Mouse (Mus musculus): ENCODE measurements around the gene 1700012B09Rik. TPM values are rescaled to one million over a fixed set of nuclear protein-coding genes. Genes with fewer than 3 reads are reported as not detected.
A peak's percentile ranks its signal among the peaks of the same experiment; 100 is the strongest.

Gene 1700012B09Rik
- total and polyA plus RNA-seq, 2 experiments, result not detected

DNA sequence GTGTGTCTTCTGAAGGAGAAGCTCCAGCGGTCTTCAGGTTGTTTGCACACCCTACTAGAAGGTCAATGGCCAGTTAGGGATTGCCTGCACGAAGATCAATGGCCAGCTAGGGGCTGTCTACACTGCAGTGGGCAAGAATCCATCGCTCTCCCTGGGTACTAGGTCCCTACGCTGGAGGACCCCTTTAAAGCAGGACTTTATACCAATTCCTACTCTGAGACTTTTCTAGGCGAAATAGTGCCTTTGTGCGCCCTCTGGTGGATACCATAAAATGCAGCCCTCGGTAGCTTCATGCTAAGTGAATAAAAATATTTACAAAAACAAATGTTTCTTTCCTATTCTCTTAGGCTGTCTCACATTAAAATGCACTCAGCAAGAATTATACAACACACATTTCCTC, 6.1 kb downstream of the 1700012B09Rik start:
- Histone ChIP-seq H3K4me1 (ENCODE audit: control insufficient read depth, insufficient read depth, low read length) (no peaks in the 10 kb centered on the region), H3K4me3 (ENCODE audit: insufficient read depth, low read depth, low read length) (no peak overlapping the region), H3K9ac (ENCODE audit: low read depth, low read length) (no peak overlapping the region), H3K27me3 (ENCODE audit: control insufficient read depth, insufficient read depth, low read length) (no peaks in the 10 kb centered on the region; the same call in 1 of the 2 replicates), H3K27ac (replicated peaks; ENCODE audit: insufficient read depth, low read depth, low read length) (no peak overlapping the region), H3K36me3 (ENCODE audit: control insufficient read depth, insufficient read depth, low read length) (no peaks in the 10 kb centered on the region), H3K79me2 (ENCODE audit: control insufficient read depth, insufficient read depth, low read length) (no peaks in the 10 kb centered on the region)
- TF ChIP-seq POLR2A (IDR thresholded peaks at IDR 0.05; ENCODE audit: extremely low read depth, insufficient read depth, low read length) (no peak), CTCF (IDR thresholded peaks at IDR 0.05; ENCODE audit: low read depth, low read length) (no peak)
- peak; percentile 8 for DNase-seq (ENCODE audit: extremely low read depth, low read depth, low spot score)
- 18% methylated on average over 7 of the region's 7 CpGs for WGBS

DNA sequence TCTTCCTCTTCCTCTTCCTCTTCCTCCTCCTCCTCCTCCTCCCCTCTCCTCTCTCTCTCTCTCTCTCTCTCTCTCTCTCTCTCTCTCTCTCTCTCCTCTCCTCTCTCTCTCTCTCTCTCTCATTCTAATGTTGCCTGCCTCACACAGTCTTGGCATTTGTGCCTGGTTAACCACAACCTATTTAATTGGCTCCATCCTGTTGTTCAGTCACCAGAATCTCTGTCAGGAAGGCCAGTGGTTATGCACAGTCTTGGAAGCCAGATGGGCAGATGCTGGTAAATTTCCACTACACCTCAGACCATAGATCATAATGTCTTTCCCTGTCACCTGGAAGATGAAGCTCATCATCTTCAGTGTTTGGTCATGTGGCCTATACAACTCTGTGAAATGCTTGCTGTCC, 11.6 kb downstream of the 1700012B09Rik start:
- TF ChIP-seq CTCF (IDR thresholded peaks at IDR 0.05; ENCODE audit: low read depth, low read length), result no peak
- no peak for TF ChIP-seq POLR2A (IDR thresholded peaks at IDR 0.05; ENCODE audit: extremely low read depth, insufficient read depth, low read length)
- Histone ChIP-seq H3K27ac (replicated peaks; ENCODE audit: insufficient read depth, low read depth, low read length) (no peak overlapping the region), H3K4me3 (ENCODE audit: insufficient read depth, low read depth, low read length) (no peak overlapping the region), H3K36me3 (ENCODE audit: control insufficient read depth, insufficient read depth, low read length) (no peaks in the 10 kb centered on the region), H3K9ac (ENCODE audit: low read depth, low read length) (no peak overlapping the region), H3K79me2 (ENCODE audit: control insufficient read depth, insufficient read depth, low read length) (no peaks in the 10 kb centered on the region), H3K4me1 (ENCODE audit: control insufficient read depth, insufficient read depth, low read length) (no peaks in the 10 kb centered on the region), H3K27me3 (ENCODE audit: control insufficient read depth, insufficient read depth, low read length) (no peaks in the 10 kb centered on the region)
- DNase-seq (ENCODE audit: extremely low read depth, low read depth, low spot score), result no peak

DNA sequence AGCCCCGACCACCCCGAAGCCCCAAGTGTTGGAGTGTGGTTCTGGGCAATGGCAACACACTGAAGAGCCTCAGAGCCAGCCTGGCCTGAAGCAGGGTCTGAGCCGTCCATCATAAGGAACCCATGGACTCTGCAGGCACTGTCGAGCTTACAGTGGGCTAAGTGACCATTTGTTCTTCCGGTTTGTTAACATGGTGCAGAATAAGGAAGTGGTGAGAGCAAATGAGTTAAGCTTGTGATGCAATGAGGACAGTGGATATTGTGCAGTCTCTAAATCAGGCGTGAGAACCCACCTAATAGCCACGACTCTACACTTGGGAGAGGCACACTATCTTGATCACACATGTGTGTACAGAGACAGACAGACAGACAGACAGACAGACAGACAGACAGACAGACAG, 12.2 kb downstream of the 1700012B09Rik start:
- TF ChIP-seq CTCF (IDR thresholded peaks at IDR 0.05; ENCODE audit: low read depth, low read length) (no peak), POLR2A (IDR thresholded peaks at IDR 0.05; ENCODE audit: extremely low read depth, insufficient read depth, low read length) (no peak)

DNA sequence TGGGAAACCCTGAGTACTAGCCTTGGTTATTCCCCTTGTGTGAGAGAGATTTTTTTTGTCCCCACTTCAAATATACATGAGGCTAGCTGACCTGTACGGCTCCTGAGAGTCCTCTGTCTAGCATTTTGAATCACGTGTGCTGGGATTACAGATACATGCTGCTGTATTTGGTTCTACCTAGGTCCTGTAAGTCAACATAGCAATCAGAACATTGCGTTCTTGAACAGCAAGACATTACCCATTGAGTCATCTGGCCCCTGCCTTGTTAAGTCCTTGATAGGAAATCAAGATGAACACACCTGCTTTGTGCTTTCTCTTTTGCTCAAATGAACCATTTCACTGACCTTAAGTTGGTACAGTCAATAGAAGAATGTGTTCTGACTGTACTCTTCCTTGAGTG, 16.4 kb downstream of the 1700012B09Rik start:
- Histone ChIP-seq H3K9ac (ENCODE audit: low read depth, low read length) (no peak overlapping the region), H3K27ac (replicated peaks; ENCODE audit: insufficient read depth, low read depth, low read length) (no peak overlapping the region), H3K4me3 (ENCODE audit: insufficient read depth, low read depth, low read length) (no peak overlapping the region), H3K79me2 (ENCODE audit: control insufficient read depth, insufficient read depth, low read length) (no peaks in the 10 kb centered on the region), H3K4me1 (ENCODE audit: control insufficient read depth, insufficient read depth, low read length) (no peaks in the 10 kb centered on the region), H3K36me3 (ENCODE audit: control insufficient read depth, insufficient read depth, low read length) (no peaks in the 10 kb centered on the region), H3K27me3 (ENCODE audit: control insufficient read depth, insufficient read depth, low read length) (peaks cover 6% of the 10 kb centered on the region)
- no peak for DNase-seq (ENCODE audit: extremely low read depth, low read depth, low spot score)
- TF ChIP-seq POLR2A (IDR thresholded peaks at IDR 0.05; ENCODE audit: extremely low read depth, insufficient read depth, low read length) (no peak), CTCF (IDR thresholded peaks at IDR 0.05; ENCODE audit: low read depth, low read length) (no peak)
- 91% methylated on average over 3 of the region's 3 CpGs for WGBS

More for the DNA sequence above, 12.2 kb downstream of the 1700012B09Rik start:
- no peak overlapping the region for H3K4me3 ChIP-seq (ENCODE audit: insufficient read depth, low read depth, low read length)
- no peaks in the 10 kb centered on the region for H3K4me1 ChIP-seq (ENCODE audit: control insufficient read depth, insufficient read depth, low read length)
- no peak overlapping the region for H3K27ac ChIP-seq (replicated peaks; ENCODE audit: insufficient read depth, low read depth, low read length)
- H3K79me2 ChIP-seq (ENCODE audit: control insufficient read depth, insufficient read depth, low read length), result no peaks in the 10 kb centered on the region
- no peak overlapping the region for H3K9ac ChIP-seq (ENCODE audit: low read depth, low read length)
- no peaks in the 10 kb centered on the region for H3K27me3 ChIP-seq (ENCODE audit: control insufficient read depth, insufficient read depth, low read length)
- no peaks in the 10 kb centered on the region for H3K36me3 ChIP-seq (ENCODE audit: control insufficient read depth, insufficient read depth, low read length)
- peak; percentile 5 for DNase-seq (ENCODE audit: extremely low read depth, low read depth, low spot score)
- 59% methylated on average over 7 of the region's 7 CpGs for WGBS

DNA sequence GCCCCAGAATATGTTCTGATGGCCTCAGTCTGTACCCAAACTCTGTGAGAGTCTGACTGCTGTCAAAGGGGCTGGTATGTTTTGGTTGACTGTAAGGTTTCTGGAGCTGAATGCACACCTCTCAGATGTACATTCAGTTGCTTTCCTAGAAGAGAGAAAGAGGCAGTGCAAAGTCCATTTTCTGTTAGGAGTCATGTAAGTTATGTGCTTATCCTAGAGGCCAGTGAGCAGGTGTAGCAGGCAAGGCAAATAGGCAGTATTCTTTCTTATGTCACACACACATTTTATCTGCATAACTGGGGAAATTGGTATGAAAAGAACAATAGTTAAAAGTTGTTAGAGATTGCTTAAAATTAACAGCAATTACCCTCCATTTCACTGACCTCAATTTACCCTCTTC, 16.9 kb downstream of the 1700012B09Rik start:
- H3K4me1 ChIP-seq (ENCODE audit: control insufficient read depth, insufficient read depth, low read length), result no peaks in the 10 kb centered on the region
- no peaks in the 10 kb centered on the region for H3K79me2 ChIP-seq (ENCODE audit: control insufficient read depth, insufficient read depth, low read length)
- no peak for DNase-seq (ENCODE audit: extremely low read depth, low read depth, low spot score)
- TF ChIP-seq POLR2A (IDR thresholded peaks at IDR 0.05; ENCODE audit: extremely low read depth, insufficient read depth, low read length) (no peak), CTCF (IDR thresholded peaks at IDR 0.05; ENCODE audit: low read depth, low read length) (no peak)
- H3K27me3 ChIP-seq (ENCODE audit: control insufficient read depth, insufficient read depth, low read length), result peaks cover 6% of the 10 kb centered on the region
- no peaks in the 10 kb centered on the region for H3K36me3 ChIP-seq (ENCODE audit: control insufficient read depth, insufficient read depth, low read length)
- H3K9ac ChIP-seq (ENCODE audit: low read depth, low read length), result no peak overlapping the region
- no peak overlapping the region for H3K27ac ChIP-seq (replicated peaks; ENCODE audit: insufficient read depth, low read depth, low read length)
- H3K4me3 ChIP-seq (ENCODE audit: insufficient read depth, low read depth, low read length), result no peak overlapping the region

DNA sequence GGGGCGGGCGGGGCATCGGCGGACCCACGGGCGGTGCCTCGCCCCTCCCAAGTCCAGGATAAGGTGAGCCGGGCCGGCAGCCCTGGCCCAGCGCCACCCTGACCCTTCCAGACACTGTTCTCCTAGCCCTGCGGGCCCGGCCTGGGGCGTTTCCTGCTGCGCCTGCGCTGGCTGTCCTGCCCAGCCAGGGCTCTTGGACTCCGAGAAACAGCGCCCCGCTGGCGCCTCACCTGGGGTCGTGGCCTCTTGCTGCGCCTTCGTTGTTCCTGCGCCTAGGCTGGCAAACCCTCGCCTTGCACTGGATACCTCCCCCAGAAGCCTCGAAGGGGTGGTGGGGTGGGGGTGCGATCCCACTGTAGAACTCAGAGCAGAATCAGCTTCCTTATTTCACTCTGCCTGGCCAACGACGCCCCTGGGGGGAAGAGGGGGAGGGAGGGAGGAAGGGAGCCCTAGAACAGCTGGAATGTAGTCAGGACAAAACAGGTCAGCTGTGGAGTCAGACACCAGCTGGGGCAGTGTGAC, 18.8 kb downstream of the 1700012B09Rik start, which contains the start of gene Fut4:
Fut4 (minus strand) TSS at position 393 of the 522 bp plus-strand sequence.
- no peaks in the 10 kb centered on the region for H3K36me3 ChIP-seq (ENCODE audit: control insufficient read depth, insufficient read depth, low read length)
- no peaks in the 10 kb centered on the region for H3K4me1 ChIP-seq (ENCODE audit: control insufficient read depth, insufficient read depth, low read length)
- peak within 1 kb of the TSS; percentile 62 for H3K9ac ChIP-seq (ENCODE audit: low read depth, low read length)
- H3K79me2 ChIP-seq (ENCODE audit: control insufficient read depth, insufficient read depth, low read length), result no peaks in the 10 kb centered on the region
- TF ChIP-seq POLR2A (IDR thresholded peaks at IDR 0.05; ENCODE audit: extremely low read depth, insufficient read depth, low read length) (no peak), CTCF (IDR thresholded peaks at IDR 0.05; ENCODE audit: low read depth, low read length) (no peak)
- H3K27ac ChIP-seq (replicated peaks; ENCODE audit: insufficient read depth, low read depth, low read length), result no peak within 1 kb of the TSS
- H3K27me3 ChIP-seq (ENCODE audit: control insufficient read depth, insufficient read depth, low read length), result peaks cover 6% of the 10 kb centered on the region
- 4% methylated on average over 25 of the region's 28 CpGs for WGBS
- no peak for DNase-seq (ENCODE audit: extremely low read depth, low read depth, low spot score)
- peak within 1 kb of the TSS; percentile 63 for H3K4me3 ChIP-seq (ENCODE audit: insufficient read depth, low read depth, low read length)
